Mouse (Mus musculus) brown adipose tissue, adult 24 weeks (tissue): ENCODE measurements around the gene Ddc. TPM values are rescaled to one million over a fixed set of nuclear protein-coding genes. Genes with fewer than 3 reads are reported as not detected.
A peak's percentile ranks its signal among the peaks of the same experiment; 100 is the strongest.

Experiments used
- H3K27ac ChIP-seq: fragments of 200-500 bp; replicated peaks from 2 replicates; pipeline ENCODE4 v1.5.1; 2012; ENCODE audit warnings: low read depth, mild to moderate bottlenecking, low read length
- H3K4me1 ChIP-seq: fragments of 200-500 bp; 2 replicates; pipeline ENCODE4 v1.6.1; 2012; ENCODE audit warnings: low read length, mixed read lengths; ENCODE audit not compliant: control insufficient read depth, insufficient read depth, insufficient read length
- H3K4me3 ChIP-seq: fragments of 200-500 bp; 2 replicates; pipeline ENCODE4 v1.5.1; 2012; ENCODE audit warnings: low read depth, mild to moderate bottlenecking, low read length, moderate library complexity; ENCODE audit not compliant: insufficient read depth
- polyA plus RNA-seq: library from polyadenylated mRNA; stranded (reverse); fragments of >200 nt; gene quantifications from 2 replicates; pipeline ENCODE4 v1.2.4, GENCODE M21; 2012; ENCODE audit not compliant: missing spikeins, insufficient read depth, insufficient read length

The Ddc gene
- polyA plus RNA-seq, 1 experiment: not detected

GRCm38 (mm10) chr11:11851957-11852505 is 45.9 kb downstream of the Ddc start:
- H3K4me3 ChIP-seq: no peak overlapping the region
- no peak overlapping the region for H3K27ac ChIP-seq
- H3K4me1 ChIP-seq: no peaks in the 10 kb centered on the region; the same call in 1 of the 2 replicates

- no peak overlapping the region for H3K27ac ChIP-seq
- H3K4me3 ChIP-seq: no peak overlapping the region
- no peaks in the 10 kb centered on the region for H3K4me1 ChIP-seq
Observed at GRCm38 (mm10) chr11:11850476-11851267, 47.3 kb downstream of the Ddc start.

GRCm38 (mm10) chr11:11849513-11850311 is 48.2 kb downstream of the Ddc start:
- no peak overlapping the region for H3K4me3 ChIP-seq
- H3K4me1 ChIP-seq: peaks cover 3% of the 10 kb centered on the region
- H3K27ac ChIP-seq: no peak overlapping the region

- peaks cover 5% of the 10 kb centered on the region for H3K4me1 ChIP-seq
- H3K4me3 ChIP-seq: no peak overlapping the region
- H3K27ac ChIP-seq: no peak overlapping the region
Observed at GRCm38 (mm10) chr11:11848467-11848866, 49.5 kb downstream of the Ddc start.

- H3K27ac ChIP-seq: no peak overlapping the region
Observed at GRCm38 (mm10) chr11:11845044-11845443, 52.9 kb downstream of the Ddc start.

GRCm38 (mm10) chr11:11844367-11844971 is 53.5 kb downstream of the Ddc start:
- Histone ChIP-seq H3K4me3 (no peak overlapping the region), H3K27ac (peak overlapping the region; percentile 44; the same call in 1 of the 2 replicates), H3K4me1 (peaks cover 5% of the 10 kb centered on the region)

More at GRCm38 (mm10) chr11:11845044-11845443, 52.9 kb downstream of the Ddc start:
- Histone ChIP-seq H3K4me1 (peaks cover 5% of the 10 kb centered on the region), H3K4me3 (no peak overlapping the region)

GRCm38 (mm10) chr11:11841590-11841989 is 56.4 kb downstream of the Ddc start:
- H3K27ac ChIP-seq: no peak overlapping the region
- peaks cover 9% of the 10 kb centered on the region for H3K4me1 ChIP-seq
- no peak overlapping the region for H3K4me3 ChIP-seq

- H3K4me1 ChIP-seq: peaks cover 12% of the 10 kb centered on the region
Observed at GRCm38 (mm10) chr11:11840746-11841145, 57.2 kb downstream of the Ddc start.

GRCm38 (mm10) chr11:11839874-11840273 is 58.1 kb downstream of the Ddc start:
- Histone ChIP-seq H3K4me1 (peaks cover 9% of the 10 kb centered on the region), H3K27ac (no peak overlapping the region), H3K4me3 (no peak overlapping the region)

More at GRCm38 (mm10) chr11:11840746-11841145, 57.2 kb downstream of the Ddc start:
- no peak overlapping the region for H3K4me3 ChIP-seq
- H3K27ac ChIP-seq: no peak overlapping the region

- Histone ChIP-seq H3K4me3 (no peak overlapping the region; the same call in 1 of the 2 replicates), H3K4me1 (peaks cover 7% of the 10 kb centered on the region), H3K27ac (no peak overlapping the region)
Observed at GRCm38 (mm10) chr11:11837384-11837783, 60.6 kb downstream of the Ddc start.

GRCm38 (mm10) chr11:11836713-11837370 is 61.1 kb downstream of the Ddc start:
- peak overlapping the region; percentile 47 for H3K4me3 ChIP-seq
- H3K4me1 ChIP-seq: peaks cover 7% of the 10 kb centered on the region
- H3K27ac ChIP-seq: peak overlapping the region; percentile 26

- Histone ChIP-seq H3K4me3 (peak overlapping the region; percentile 47), H3K27ac (no peak overlapping the region; the same call in 1 of the 2 replicates), H3K4me1 (peaks cover 7% of the 10 kb centered on the region)
Observed at GRCm38 (mm10) chr11:11836262-11836661, 61.7 kb downstream of the Ddc start.

- Histone ChIP-seq H3K4me3 (no peak overlapping the region), H3K27ac (no peak overlapping the region), H3K4me1 (peaks cover 7% of the 10 kb centered on the region)
Observed at GRCm38 (mm10) chr11:11835791-11836190, 62.2 kb downstream of the Ddc start.

- Histone ChIP-seq H3K27ac (no peak overlapping the region), H3K4me1 (peaks cover 7% of the 10 kb centered on the region), H3K4me3 (no peak overlapping the region)
Observed at GRCm38 (mm10) chr11:11835361-11835760, 62.6 kb downstream of the Ddc start.
